Mouse (Mus musculus): Measurements from ENCODE around the gene Iqca.

GRCm38 (mm10) chr1:90159927-90160326 is 6.7 kb upstream of the Iqca start:
- TF ChIP-seq CTCF (conservative IDR thresholded peaks at IDR 0.05; ENCODE audit: low read length) (peak; percentile 69), NANOG (IDR thresholded peaks at IDR 0.05; ENCODE audit: borderline replicate concordance, low read length) (no peak), POU5F1 (IDR thresholded peaks at IDR 0.05; ENCODE audit: borderline replicate concordance, low read length) (no peak)
